Mouse (Mus musculus): ENCODE results near the gene Ube2u. TPM values are rescaled to one million over a fixed set of nuclear protein-coding genes. Genes with fewer than 3 reads are reported as not detected.
"Not testable (repeated sequence)": the region's sequence is repeated elsewhere in the genome, so short reads cannot be mapped to it uniquely, and the experiment has no call there.

Gene Ube2u
- polyA plus RNA-seq, 1 experiment from 2014 or later: not detected

- no peak for ATAC-seq
- 54% methylated on average over 6 of the region's 6 CpGs for WGBS
- H3K4me2 ChIP-seq (ENCODE audit: low read depth, low read length): no peak overlapping the region
These were observed 19.5 kb downstream of the Ube2u start for GRCm38 (mm10) chr4:100498192-100498591.

GRCm38 (mm10) chr4:100499037-100499601, 20.5 kb downstream of the Ube2u start:
- H3K27me3 ChIP-seq (replicated peaks; ENCODE audit: control insufficient read depth, insufficient read depth, low read length); H3K4me2 ChIP-seq (ENCODE audit: low read depth, low read length); H3K9me3 ChIP-seq (ENCODE audit: control insufficient read depth, low read length); H3K4me3 ChIP-seq (ENCODE audit: low read length); H3K9ac ChIP-seq (ENCODE audit: low read depth, low read length); H3K4me1 ChIP-seq (ENCODE audit: control insufficient read depth, insufficient read depth, low read length); H3K36me3 ChIP-seq (ENCODE audit: control insufficient read depth, insufficient read depth, low read length); H3K27ac ChIP-seq (ENCODE audit: low read length): not testable (repeated sequence)
- WGBS: 75% methylated on average over 7 of the region's 7 CpGs
- ATAC-seq: peak; percentile 76

More at GRCm38 (mm10) chr4:100498192-100498591, 19.5 kb downstream of the Ube2u start:
- Histone ChIP-seq H3K9me3 (ENCODE audit: control insufficient read depth, low read length) (no peaks in the 10 kb centered on the region), H3K27ac (ENCODE audit: low read length) (no peak overlapping the region), H3K4me1 (ENCODE audit: control insufficient read depth, insufficient read depth, low read length) (no peaks in the 10 kb centered on the region), H3K4me3 (ENCODE audit: low read length) (no peak overlapping the region), H3K9ac (ENCODE audit: low read depth, low read length) (no peak overlapping the region), H3K36me3 (ENCODE audit: control insufficient read depth, insufficient read depth, low read length) (no peaks in the 10 kb centered on the region), H3K27me3 (replicated peaks; ENCODE audit: control insufficient read depth, insufficient read depth, low read length) (no peaks in the 10 kb centered on the region)

GRCm38 (mm10) chr4:100503337-100503736, 24.7 kb downstream of the Ube2u start:
- ATAC-seq: no peak
- 70% methylated on average over 2 of the region's 2 CpGs for WGBS
- Histone ChIP-seq H3K36me3 (ENCODE audit: control insufficient read depth, insufficient read depth, low read length) (no peaks in the 10 kb centered on the region), H3K9ac (ENCODE audit: low read depth, low read length) (no peak overlapping the region), H3K4me1 (ENCODE audit: control insufficient read depth, insufficient read depth, low read length) (no peaks in the 10 kb centered on the region), H3K4me2 (ENCODE audit: low read depth, low read length) (no peak overlapping the region), H3K9me3 (ENCODE audit: control insufficient read depth, low read length) (no peaks in the 10 kb centered on the region), H3K4me3 (ENCODE audit: low read length) (no peak overlapping the region), H3K27ac (ENCODE audit: low read length) (no peak overlapping the region), H3K27me3 (replicated peaks; ENCODE audit: control insufficient read depth, insufficient read depth, low read length) (no peaks in the 10 kb centered on the region)

GRCm38 (mm10) chr4:100517646-100518045, 39.0 kb downstream of the Ube2u start:
- Histone ChIP-seq H3K4me1 (ENCODE audit: control insufficient read depth, insufficient read depth, low read length) (no peaks in the 10 kb centered on the region), H3K36me3 (ENCODE audit: control insufficient read depth, insufficient read depth, low read length) (no peaks in the 10 kb centered on the region), H3K4me2 (ENCODE audit: low read depth, low read length) (no peak overlapping the region), H3K27me3 (replicated peaks; ENCODE audit: control insufficient read depth, insufficient read depth, low read length) (no peaks in the 10 kb centered on the region), H3K9me3 (ENCODE audit: control insufficient read depth, low read length) (no peaks in the 10 kb centered on the region), H3K4me3 (ENCODE audit: low read length) (no peak overlapping the region), H3K27ac (ENCODE audit: low read length) (no peak overlapping the region), H3K9ac (ENCODE audit: low read depth, low read length) (no peak overlapping the region)
- WGBS: 80% methylated on average over 2 of the region's 2 CpGs
- ATAC-seq: no peak

GRCm38 (mm10) chr4:100522534-100522933, 43.9 kb downstream of the Ube2u start:
- Histone ChIP-seq H3K36me3 (ENCODE audit: control insufficient read depth, insufficient read depth, low read length) (no peaks in the 10 kb centered on the region), H3K4me1 (ENCODE audit: control insufficient read depth, insufficient read depth, low read length) (peaks cover 4% of the 10 kb centered on the region), H3K4me2 (ENCODE audit: low read depth, low read length) (no peak overlapping the region), H3K9me3 (ENCODE audit: control insufficient read depth, low read length) (no peaks in the 10 kb centered on the region), H3K9ac (ENCODE audit: low read depth, low read length) (no peak overlapping the region), H3K4me3 (ENCODE audit: low read length) (no peak overlapping the region), H3K27ac (ENCODE audit: low read length) (no peak overlapping the region), H3K27me3 (replicated peaks; ENCODE audit: control insufficient read depth, insufficient read depth, low read length) (no peaks in the 10 kb centered on the region)
- no peak for ATAC-seq
- WGBS: 34% methylated on average over 6 of the region's 6 CpGs

GRCm38 (mm10) chr4:100524741-100525140, 46.1 kb downstream of the Ube2u start:
- H3K4me1 ChIP-seq (ENCODE audit: control insufficient read depth, insufficient read depth, low read length): peaks cover 7% of the 10 kb centered on the region
- H3K4me3 ChIP-seq (ENCODE audit: low read length): no peak overlapping the region
- whole genome bisulfite sequencing: 60% methylated on average over 4 of the region's 4 CpGs
- H3K27ac ChIP-seq (ENCODE audit: low read length): no peak overlapping the region
- H3K27me3 ChIP-seq (replicated peaks; ENCODE audit: control insufficient read depth, insufficient read depth, low read length): no peaks in the 10 kb centered on the region
- no peak overlapping the region for H3K9ac ChIP-seq (ENCODE audit: low read depth, low read length)
- H3K4me2 ChIP-seq (ENCODE audit: low read depth, low read length): no peak overlapping the region
- H3K36me3 ChIP-seq (ENCODE audit: control insufficient read depth, insufficient read depth, low read length): no peaks in the 10 kb centered on the region
- H3K9me3 ChIP-seq (ENCODE audit: control insufficient read depth, low read length): no peaks in the 10 kb centered on the region
- ATAC-seq: no peak

- H3K36me3 ChIP-seq (ENCODE audit: control insufficient read depth, insufficient read depth, low read length): no peaks in the 10 kb centered on the region
- H3K4me3 ChIP-seq (ENCODE audit: low read length): no peak overlapping the region
- peaks cover 7% of the 10 kb centered on the region for H3K4me1 ChIP-seq (ENCODE audit: control insufficient read depth, insufficient read depth, low read length)
- 39% methylated on average over 6 of the region's 6 CpGs for WGBS
- ATAC-seq: no peak
- H3K27me3 ChIP-seq (replicated peaks; ENCODE audit: control insufficient read depth, insufficient read depth, low read length): no peaks in the 10 kb centered on the region
- no peaks in the 10 kb centered on the region for H3K9me3 ChIP-seq (ENCODE audit: control insufficient read depth, low read length)
- H3K9ac ChIP-seq (ENCODE audit: low read depth, low read length): no peak overlapping the region
- no peak overlapping the region for H3K27ac ChIP-seq (ENCODE audit: low read length)
- H3K4me2 ChIP-seq (ENCODE audit: low read depth, low read length): no peak overlapping the region
These were observed 47.6 kb downstream of the Ube2u start for GRCm38 (mm10) chr4:100526296-100526695.

GRCm38 (mm10) chr4:100527086-100527485, 48.4 kb downstream of the Ube2u start:
- H3K36me3 ChIP-seq (ENCODE audit: control insufficient read depth, insufficient read depth, low read length): no peaks in the 10 kb centered on the region
- H3K9me3 ChIP-seq (ENCODE audit: control insufficient read depth, low read length): no peaks in the 10 kb centered on the region
- peak overlapping the region; percentile 57 for H3K4me2 ChIP-seq (ENCODE audit: low read depth, low read length)
- H3K4me3 ChIP-seq (ENCODE audit: low read length): peak overlapping the region; percentile 33
- WGBS: 16% methylated on average over 3 of the region's 3 CpGs
- ATAC-seq: peak; percentile 69
- peaks cover 7% of the 10 kb centered on the region for H3K4me1 ChIP-seq (ENCODE audit: control insufficient read depth, insufficient read depth, low read length)
- H3K9ac ChIP-seq (ENCODE audit: low read depth, low read length): peak overlapping the region; percentile 54; the same call in 1 of the 2 replicates
- H3K27ac ChIP-seq (ENCODE audit: low read length): no peak overlapping the region
- H3K27me3 ChIP-seq (replicated peaks; ENCODE audit: control insufficient read depth, insufficient read depth, low read length): no peaks in the 10 kb centered on the region

GRCm38 (mm10) chr4:100527554-100528001, 48.9 kb downstream of the Ube2u start:
- peak; percentile 88 for ATAC-seq
- Histone ChIP-seq H3K4me1 (ENCODE audit: control insufficient read depth, insufficient read depth, low read length) (peaks cover 7% of the 10 kb centered on the region), H3K27ac (ENCODE audit: low read length) (0 out of 2 replicates have a peak overlapping the region, but pooled peaks have one; percentile 17), H3K4me2 (ENCODE audit: low read depth, low read length) (peak overlapping the region; percentile 57), H3K9me3 (ENCODE audit: control insufficient read depth, low read length) (no peaks in the 10 kb centered on the region), H3K27me3 (replicated peaks; ENCODE audit: control insufficient read depth, insufficient read depth, low read length) (no peaks in the 10 kb centered on the region), H3K4me3 (ENCODE audit: low read length) (peak overlapping the region; percentile 33), H3K9ac (ENCODE audit: low read depth, low read length) (peak overlapping the region; percentile 54), H3K36me3 (ENCODE audit: control insufficient read depth, insufficient read depth, low read length) (no peaks in the 10 kb centered on the region)
- 8% methylated on average over 15 of the region's 15 CpGs for WGBS

GRCm38 (mm10) chr4:100533607-100534006, 55.0 kb downstream of the Ube2u start:
- Histone ChIP-seq H3K9ac (ENCODE audit: low read depth, low read length) (no peak overlapping the region), H3K4me3 (ENCODE audit: low read length) (no peak overlapping the region), H3K27ac (ENCODE audit: low read length) (no peak overlapping the region), H3K9me3 (ENCODE audit: control insufficient read depth, low read length) (no peaks in the 10 kb centered on the region), H3K36me3 (ENCODE audit: control insufficient read depth, insufficient read depth, low read length) (no peaks in the 10 kb centered on the region), H3K4me2 (ENCODE audit: low read depth, low read length) (no peak overlapping the region), H3K27me3 (replicated peaks; ENCODE audit: control insufficient read depth, insufficient read depth, low read length) (no peaks in the 10 kb centered on the region), H3K4me1 (ENCODE audit: control insufficient read depth, insufficient read depth, low read length) (no peaks in the 10 kb centered on the region)
- WGBS: 67% methylated on average over 6 of the region's 6 CpGs
- no peak for ATAC-seq

Measured in intestine, embryonic 16.5 days (tissue).